Mouse (Mus musculus): ENCODE data around the gene Tbpl1. TPM values are rescaled to one million over a fixed set of nuclear protein-coding genes. Genes with fewer than 3 reads are reported as not detected.

Tbpl1 gene
- polyA plus RNA-seq, 1 experiment = 39.2 TPM

DNA sequence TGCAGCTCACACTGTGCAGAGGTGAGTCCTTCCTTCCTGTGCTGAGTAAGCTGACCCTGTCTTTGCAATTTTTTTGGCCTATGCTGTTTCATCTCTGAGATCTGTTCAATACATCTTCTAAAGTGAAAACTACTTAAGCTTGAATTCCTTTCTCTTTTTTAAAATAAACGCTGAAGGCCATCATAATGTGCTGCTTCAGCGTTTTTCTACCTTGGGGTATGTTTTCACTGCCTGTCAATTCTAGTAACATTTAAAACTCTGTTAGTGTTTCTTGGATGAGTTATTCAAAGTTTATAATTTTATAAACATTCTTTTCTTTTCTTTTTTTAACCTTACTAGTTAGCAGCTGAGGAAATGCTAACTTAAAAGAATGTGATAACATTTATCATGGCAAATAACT, 18.8 kb downstream of the Tbpl1 start:
- Histone ChIP-seq H3K27ac (ENCODE audit: insufficient read depth, low read depth, low read length) (no peak overlapping the region), H3K4me1 (ENCODE audit: control insufficient read depth, insufficient read depth, low read length) (peaks cover 3% of the 10 kb centered on the region; the same call in 1 of the 2 replicates), H3K4me3 (ENCODE audit: insufficient read depth, low read length) (no peak overlapping the region)
- TF ChIP-seq POLR2A (IDR thresholded peaks at IDR 0.05; ENCODE audit: borderline replicate concordance, low read depth, low read length) = no peak
- TF ChIP-seq CTCF (IDR thresholded peaks at IDR 0.05; ENCODE audit: low read depth, low read length) = no peak

GRCm38 (mm10) chr10:22710173-22710777, 21.5 kb downstream of the Tbpl1 start:
- TF ChIP-seq POLR2A (IDR thresholded peaks at IDR 0.05; ENCODE audit: borderline replicate concordance, low read depth, low read length) = no peak
- no peak for TF ChIP-seq CTCF (IDR thresholded peaks at IDR 0.05; ENCODE audit: low read depth, low read length)
- Histone ChIP-seq H3K27ac (ENCODE audit: insufficient read depth, low read depth, low read length) (no peak overlapping the region), H3K4me3 (ENCODE audit: insufficient read depth, low read length) (no peak overlapping the region)

DNA sequence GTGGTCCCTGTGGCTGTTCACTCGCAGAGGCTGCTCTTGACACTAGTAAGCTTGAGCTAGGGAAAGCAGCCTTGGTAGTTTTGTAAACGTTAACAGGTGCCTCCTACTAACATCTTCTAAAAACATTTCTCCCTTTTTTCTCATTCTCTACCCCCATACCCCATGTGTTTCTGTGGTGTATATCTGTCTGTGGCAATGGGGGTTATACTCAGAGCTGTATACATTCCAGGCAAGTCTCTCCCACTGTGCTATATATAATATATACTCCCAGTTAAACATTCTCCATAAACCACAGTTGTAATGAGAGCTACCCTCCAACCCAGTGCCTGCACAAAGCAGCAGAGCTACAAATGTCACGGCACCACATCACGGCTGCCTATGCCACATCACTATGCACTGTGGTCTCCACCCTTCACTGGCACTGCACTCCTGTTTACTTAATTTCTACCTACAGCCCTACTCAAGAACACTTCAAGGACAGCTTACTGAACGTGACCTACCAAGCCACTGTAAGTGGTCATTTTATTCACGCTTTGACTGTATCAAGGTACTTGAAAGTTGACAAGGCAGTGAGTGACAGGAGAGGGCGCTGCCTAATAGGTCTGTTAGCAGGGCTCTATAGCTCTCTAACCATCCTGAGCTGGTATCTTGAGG, 23.4 kb downstream of the Tbpl1 start:
- Histone ChIP-seq H3K27ac (ENCODE audit: insufficient read depth, low read depth, low read length) (no peak overlapping the region), H3K4me3 (ENCODE audit: insufficient read depth, low read length) (no peak overlapping the region), H3K4me1 (ENCODE audit: control insufficient read depth, insufficient read depth, low read length) (peaks cover 3% of the 10 kb centered on the region; the same call in 1 of the 2 replicates)
- TF ChIP-seq CTCF (IDR thresholded peaks at IDR 0.05; ENCODE audit: low read depth, low read length) = no peak
- no peak for TF ChIP-seq POLR2A (IDR thresholded peaks at IDR 0.05; ENCODE audit: borderline replicate concordance, low read depth, low read length)

More at GRCm38 (mm10) chr10:22710173-22710777, 21.5 kb downstream of the Tbpl1 start:
- H3K4me1 ChIP-seq (ENCODE audit: control insufficient read depth, insufficient read depth, low read length) = peaks cover 3% of the 10 kb centered on the region; the same call in 1 of the 2 replicates

DNA sequence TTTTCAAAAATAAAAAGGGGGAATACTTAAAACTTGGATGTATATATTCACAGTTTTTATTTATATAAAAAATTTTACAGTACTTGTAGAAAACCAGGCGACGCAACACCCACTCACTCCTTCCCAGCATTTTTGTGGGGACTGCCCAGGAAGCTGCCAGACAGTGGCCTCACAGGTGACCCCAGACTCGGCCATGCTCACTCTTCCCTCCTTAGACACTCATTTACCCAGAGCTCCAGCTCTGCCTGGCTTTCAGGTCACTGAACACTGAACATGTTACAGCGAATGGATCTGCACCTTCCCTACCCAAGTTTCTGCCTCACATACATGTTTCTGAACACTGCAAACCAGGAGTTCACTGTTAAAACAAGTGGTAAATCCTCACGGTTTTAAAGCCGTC, 27.9 kb downstream of the Tbpl1 start:
- no peak overlapping the region for H3K4me3 ChIP-seq (ENCODE audit: insufficient read depth, low read length)
- TF ChIP-seq CTCF (IDR thresholded peaks at IDR 0.05; ENCODE audit: low read depth, low read length) (no peak), POLR2A (IDR thresholded peaks at IDR 0.05; ENCODE audit: borderline replicate concordance, low read depth, low read length) (no peak)

DNA sequence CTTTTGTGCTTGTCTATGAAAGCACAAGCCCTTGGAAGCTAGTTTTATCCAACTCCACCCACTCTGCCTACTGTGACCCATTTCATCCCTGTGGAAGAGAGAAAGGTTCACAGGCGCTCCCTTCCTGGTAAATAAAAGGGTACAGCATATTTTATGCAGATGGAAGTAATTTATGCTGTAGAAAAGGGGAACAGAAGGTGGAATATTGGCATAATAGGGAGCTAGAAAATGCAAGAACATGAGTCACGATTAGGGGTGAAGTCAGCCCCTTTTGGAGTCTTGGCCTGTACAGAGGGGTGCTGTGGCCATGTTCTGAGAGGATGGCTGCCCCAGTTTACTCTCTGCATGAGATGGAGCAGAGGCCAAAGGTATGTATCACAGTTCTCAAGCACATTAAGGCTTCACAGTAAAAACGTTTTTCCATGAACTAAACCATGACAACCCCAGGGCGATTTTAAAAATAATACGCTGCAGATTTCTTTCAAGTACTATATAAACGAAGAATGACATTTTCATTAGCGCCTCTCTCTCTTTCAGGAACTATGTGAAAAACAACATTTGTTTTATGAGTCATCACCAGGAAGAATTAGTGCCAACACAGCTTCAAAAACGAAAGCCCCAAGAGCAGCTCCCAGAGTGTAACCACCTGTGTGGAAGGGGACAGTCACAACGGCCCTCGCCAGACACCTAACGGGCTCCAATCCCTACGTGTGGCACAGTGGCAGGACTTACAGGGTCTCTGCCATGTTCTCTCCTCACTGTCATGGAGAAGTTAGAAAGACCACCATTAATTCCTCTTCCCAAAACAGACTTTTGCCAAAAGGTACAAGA, 30.0 kb downstream of the Tbpl1 start:
- H3K27ac ChIP-seq (ENCODE audit: insufficient read depth, low read depth, low read length) = peak overlapping the region; percentile 50
- peaks cover 33% of the 10 kb centered on the region for H3K4me1 ChIP-seq (ENCODE audit: control insufficient read depth, insufficient read depth, low read length)
- H3K4me3 ChIP-seq (ENCODE audit: insufficient read depth, low read length) = no peak overlapping the region
- no peak for TF ChIP-seq CTCF (IDR thresholded peaks at IDR 0.05; ENCODE audit: low read depth, low read length)
- TF ChIP-seq POLR2A (IDR thresholded peaks at IDR 0.05; ENCODE audit: borderline replicate concordance, low read depth, low read length) = no peak

More for the DNA sequence above, 27.9 kb downstream of the Tbpl1 start:
- H3K27ac ChIP-seq (ENCODE audit: insufficient read depth, low read depth, low read length) = no peak overlapping the region
- peaks cover 33% of the 10 kb centered on the region for H3K4me1 ChIP-seq (ENCODE audit: control insufficient read depth, insufficient read depth, low read length)

- Histone ChIP-seq H3K27ac (ENCODE audit: insufficient read depth, low read depth, low read length) (peak overlapping the region; percentile 50), H3K4me3 (ENCODE audit: insufficient read depth, low read length) (no peak overlapping the region), H3K4me1 (ENCODE audit: control insufficient read depth, insufficient read depth, low read length) (peaks cover 33% of the 10 kb centered on the region)
- TF ChIP-seq POLR2A (IDR thresholded peaks at IDR 0.05; ENCODE audit: borderline replicate concordance, low read depth, low read length) (no peak), CTCF (IDR thresholded peaks at IDR 0.05; ENCODE audit: low read depth, low read length) (no peak)
These were observed 31.0 kb downstream of the Tbpl1 start for GRCm38 (mm10) chr10:22700773-22701172.

DNA sequence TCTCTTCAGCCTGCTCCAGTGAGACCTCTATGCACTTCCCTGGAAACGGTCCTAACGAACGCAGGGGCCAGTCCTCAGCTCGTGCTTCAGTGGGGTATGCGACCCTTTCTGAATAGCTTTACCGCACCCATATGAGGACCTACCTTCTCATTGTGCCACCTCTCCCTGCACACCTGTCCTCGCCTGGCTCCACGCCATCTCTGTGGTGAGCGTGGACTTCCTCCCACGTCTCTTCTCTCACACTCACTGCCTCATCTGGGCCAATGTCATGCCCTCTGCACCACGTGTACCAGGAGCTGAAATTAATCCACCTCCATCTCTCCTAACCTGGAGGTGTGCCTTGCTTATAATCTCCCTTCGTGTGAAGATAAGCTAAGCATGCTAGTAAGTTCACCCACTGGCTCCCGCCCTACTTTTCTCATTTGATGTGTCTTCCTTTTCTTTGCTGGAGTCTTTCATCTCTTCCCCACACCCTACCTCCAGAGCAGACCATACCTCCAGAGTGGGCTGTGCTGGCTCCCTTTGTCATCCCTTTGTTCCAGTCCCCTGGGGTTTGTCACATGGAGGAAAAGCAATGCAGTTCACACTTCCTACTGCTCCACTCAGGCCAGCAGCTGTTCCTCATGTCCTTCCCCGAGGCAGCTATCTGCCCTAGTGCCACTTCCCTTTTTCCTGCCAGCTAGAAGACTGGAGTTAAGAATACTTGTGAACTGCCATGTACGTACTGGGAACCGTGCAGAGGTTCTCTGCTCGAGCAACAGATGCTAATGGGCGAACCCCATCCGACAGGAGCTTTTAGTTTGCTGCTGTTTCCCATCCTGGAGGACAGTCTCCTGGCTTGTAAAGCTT, 32.0 kb downstream of the Tbpl1 start:
- TF ChIP-seq POLR2A (IDR thresholded peaks at IDR 0.05; ENCODE audit: borderline replicate concordance, low read depth, low read length) = no peak
- H3K27ac ChIP-seq (ENCODE audit: insufficient read depth, low read depth, low read length) = peak overlapping the region; percentile 50

GRCm38 (mm10) chr10:22698158-22698953, 33.4 kb downstream of the Tbpl1 start:
- Histone ChIP-seq H3K4me3 (ENCODE audit: insufficient read depth, low read length) (no peak overlapping the region), H3K27ac (ENCODE audit: insufficient read depth, low read depth, low read length) (no peak overlapping the region), H3K4me1 (ENCODE audit: control insufficient read depth, insufficient read depth, low read length) (peaks cover 33% of the 10 kb centered on the region)
- TF ChIP-seq POLR2A (IDR thresholded peaks at IDR 0.05; ENCODE audit: borderline replicate concordance, low read depth, low read length) (no peak), CTCF (IDR thresholded peaks at IDR 0.05; ENCODE audit: low read depth, low read length) (no peak)

More for the DNA sequence above, 32.0 kb downstream of the Tbpl1 start:
- peaks cover 33% of the 10 kb centered on the region for H3K4me1 ChIP-seq (ENCODE audit: control insufficient read depth, insufficient read depth, low read length)
- H3K4me3 ChIP-seq (ENCODE audit: insufficient read depth, low read length) = no peak overlapping the region
